Mouse (Mus musculus) right cerebral cortex, postnatal 14 days (tissue): ENCODE results near the gene Peak1.
"Not testable (repeated sequence)": the region's sequence is repeated elsewhere in the genome, so short reads cannot be mapped to it uniquely, and the experiment has no call there.

ENCODE experiments used
- DNase-seq: peaks from one replicate; pipeline ENCODE4 v3.0.0; 2022

Gene Peak1

GRCm38 (mm10) chr9:56243885-56244284 is 174.0 kb downstream of the Peak1 start:
- no peak for DNase-seq

GRCm38 (mm10) chr9:56242686-56243085 is 175.2 kb downstream of the Peak1 start:
- no peak for DNase-seq

GRCm38 (mm10) chr9:56241076-56241475 is 176.8 kb downstream of the Peak1 start:
- DNase-seq: no peak

- DNase-seq: no peak
Observed at GRCm38 (mm10) chr9:56235871-56236298, 182.0 kb downstream of the Peak1 start.

- no peak for DNase-seq
Observed at GRCm38 (mm10) chr9:56235281-56235680, 182.6 kb downstream of the Peak1 start.

- no peak for DNase-seq
Observed at GRCm38 (mm10) chr9:56234561-56234960, 183.3 kb downstream of the Peak1 start.

- no peak for DNase-seq
Observed at GRCm38 (mm10) chr9:56233316-56233715, 184.6 kb downstream of the Peak1 start.

GRCm38 (mm10) chr9:56230906-56231305 is 187.0 kb downstream of the Peak1 start:
- no peak for DNase-seq

- no peak for DNase-seq
Observed at GRCm38 (mm10) chr9:56227626-56228025, 190.2 kb downstream of the Peak1 start.

- DNase-seq: not testable (repeated sequence)
Observed at GRCm38 (mm10) chr9:56223429-56224051, 194.3 kb downstream of the Peak1 start.

GRCm38 (mm10) chr9:56218860-56219259 is 199.0 kb downstream of the Peak1 start:
- no peak for DNase-seq

- DNase-seq: no peak
Observed at GRCm38 (mm10) chr9:56218043-56218442, 199.8 kb downstream of the Peak1 start.

GRCm38 (mm10) chr9:56217386-56217785 is 200.5 kb downstream of the Peak1 start:
- DNase-seq: peak; percentile 37

- DNase-seq: peak; percentile 44
Observed at GRCm38 (mm10) chr9:56213451-56214291, 204.2 kb downstream of the Peak1 start.

GRCm38 (mm10) chr9:56208817-56209216 is 209.1 kb downstream of the Peak1 start:
- DNase-seq: no peak

- no peak for DNase-seq
Observed at GRCm38 (mm10) chr9:56207516-56207915, 210.4 kb downstream of the Peak1 start.

- DNase-seq: no peak
Observed at GRCm38 (mm10) chr9:56207083-56207482, 210.8 kb downstream of the Peak1 start.

- DNase-seq: no peak
Observed at GRCm38 (mm10) chr9:56205336-56205735, 212.5 kb downstream of the Peak1 start.

- DNase-seq: no peak
Observed at GRCm38 (mm10) chr9:56204316-56204715, 213.6 kb downstream of the Peak1 start.

GRCm38 (mm10) chr9:56200645-56201314 is 217.1 kb downstream of the Peak1 start:
- DNase-seq: peak; percentile 93

GRCm38 (mm10) chr9:56200200-56200599 is 217.7 kb downstream of the Peak1 start:
- no peak for DNase-seq

- DNase-seq: no peak
Observed at GRCm38 (mm10) chr9:56196921-56197320, 220.9 kb downstream of the Peak1 start.

- no peak for DNase-seq
Observed at GRCm38 (mm10) chr9:56195193-56195592, 222.7 kb downstream of the Peak1 start.
